Comparison of ENCODE assay signal across 10 mouse cellular contexts in the genomic region with DNA sequence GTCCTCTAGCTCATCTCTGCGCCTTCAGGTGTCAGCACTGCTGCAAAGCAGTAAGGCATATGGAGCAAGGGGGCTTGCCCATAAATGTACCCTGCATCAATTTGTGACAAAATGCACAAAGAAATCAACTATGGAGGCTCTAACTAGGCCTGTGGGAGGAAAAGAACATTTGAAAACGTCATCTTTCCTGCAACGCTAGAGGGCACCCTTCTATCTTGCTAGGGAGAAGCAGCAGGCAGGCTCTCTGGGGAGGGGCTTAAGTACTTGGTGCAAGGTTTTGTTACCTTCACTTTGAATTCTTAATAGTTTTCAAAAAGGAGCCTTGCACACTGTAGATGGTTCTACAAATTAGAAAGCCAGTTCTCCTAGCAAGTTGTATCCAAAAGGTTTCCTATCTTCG. TPM values are rescaled to one million over a fixed set of nuclear protein-coding genes. Genes with fewer than 3 reads are reported as not detected.
DNase-seq lines count a peak whose midpoint lies in the region; ATAC-seq and TF ChIP-seq lines count a peak whose summit lies in the region.
"Had no signal": no experiment of that assay in that cellular context is flagged by ENCODE, and none has a peak within 500 bp of the region (broad histone marks: within the 10 kb centered on the region; RNA-seq: fewer than 3 reads in every experiment).

No protein-coding gene starts in this region.

- no peak for TF ChIP-seq POLR2A in testis, adult 2 months (IDR thresholded peaks at IDR 0.05; ENCODE audit: control insufficient read depth, low read depth, low read length)

- H3K36me3 ChIP-seq in embryonic facial prominence, embryonic 11.5 days (replicated peaks; ENCODE audit: control insufficient read depth, insufficient read depth, low read depth, low read length), result no peaks in the 10 kb centered on the region
- no peaks in the 10 kb centered on the region for H3K36me3 ChIP-seq in kidney, postnatal 0 days (ENCODE audit: insufficient read depth, low read length)
- H3K36me3 ChIP-seq in liver, postnatal 0 days (replicated peaks; ENCODE audit: insufficient read depth, low read length), result no peaks in the 10 kb centered on the region
- no peaks in the 10 kb centered on the region for H3K36me3 ChIP-seq in testis, adult 2 months (ENCODE audit: control insufficient read depth, insufficient read depth, low read length)
- H3K36me3 ChIP-seq: embryonic facial prominence, embryonic 12.5 days; liver, embryonic 13.5 days had no signal

- 18% methylated on average over 4 of the region's 4 CpGs for WGBS in embryonic facial prominence, embryonic 11.5 days
- WGBS in kidney, postnatal 0 days, result 26% methylated on average over 4 of the region's 4 CpGs
- 19% methylated on average over 4 of the region's 4 CpGs for WGBS in liver, postnatal 0 days (ENCODE audit: insufficient replicate concordance)

- no peak for TF ChIP-seq EP300 in liver, postnatal 0 days (IDR thresholded peaks at IDR 0.05; ENCODE audit: low read depth)

- no peaks in the 10 kb centered on the region for H3K9me3 ChIP-seq in embryonic facial prominence, embryonic 11.5 days (replicated peaks; ENCODE audit: control insufficient read depth, low read length)
- H3K9me3 ChIP-seq in kidney, postnatal 0 days (replicated peaks; ENCODE audit: low read length), result no peaks in the 10 kb centered on the region
- H3K9me3 ChIP-seq in liver, postnatal 0 days (ENCODE audit: low read length), result no peaks in the 10 kb centered on the region
- H3K9me3 ChIP-seq: embryonic facial prominence, embryonic 12.5 days; liver, embryonic 13.5 days had no signal

- no peak overlapping the region for H3K27ac ChIP-seq in embryonic facial prominence, embryonic 11.5 days (replicated peaks; ENCODE audit: low read depth, low read length)
- H3K27ac ChIP-seq in kidney, postnatal 0 days, result no peak overlapping the region
- peak overlapping the region; percentile 74; the same call in 1 of the 2 replicates for H3K27ac ChIP-seq in liver, postnatal 0 days (ENCODE audit: low read depth)
- no peak overlapping the region for H3K27ac ChIP-seq in testis, adult 2 months (ENCODE audit: control insufficient read depth, insufficient read depth, low read depth, low read length)
- H3K27ac ChIP-seq: embryonic facial prominence, embryonic 12.5 days; liver, embryonic 13.5 days had no signal

- H3K4me3 ChIP-seq in embryonic facial prominence, embryonic 11.5 days (ENCODE audit: low read depth, low read length), result no peak overlapping the region
- no peak overlapping the region for H3K4me3 ChIP-seq in kidney, postnatal 0 days (replicated peaks; ENCODE audit: low read depth, low read length)
- H3K4me3 ChIP-seq in liver, postnatal 0 days (ENCODE audit: low read depth, low read length), result 0 out of 2 replicates have a peak overlapping the region, but pooled peaks have one; percentile 7
- no peak overlapping the region for H3K4me3 ChIP-seq in testis, adult 2 months (ENCODE audit: control insufficient read depth, low read depth, low read length)
- H3K4me3 ChIP-seq: embryonic facial prominence, embryonic 12.5 days; liver, embryonic 13.5 days had no signal

- no peak overlapping the region for H3K9ac ChIP-seq in embryonic facial prominence, embryonic 11.5 days (replicated peaks; ENCODE audit: low read length)
- no peak overlapping the region for H3K9ac ChIP-seq in kidney, postnatal 0 days (ENCODE audit: low read depth, low read length)
- no peak overlapping the region for H3K9ac ChIP-seq in liver, postnatal 0 days (replicated peaks)
- H3K9ac ChIP-seq: embryonic facial prominence, embryonic 12.5 days; liver, embryonic 13.5 days had no signal

- H3K4me1 ChIP-seq in embryonic facial prominence, embryonic 11.5 days (ENCODE audit: control insufficient read depth, insufficient read depth, low read length), result no peaks in the 10 kb centered on the region; the same call in 1 of the 2 replicates
- H3K4me1 ChIP-seq in kidney, postnatal 0 days (replicated peaks; ENCODE audit: insufficient read depth, low read length), result no peaks in the 10 kb centered on the region
- H3K4me1 ChIP-seq in liver, postnatal 0 days (ENCODE audit: insufficient read depth), result peaks cover 4% of the 10 kb centered on the region; the same call in 1 of the 2 replicates
- H3K4me1 ChIP-seq in testis, adult 2 months (ENCODE audit: control insufficient read depth, insufficient read depth, low read length), result peaks cover 10% of the 10 kb centered on the region
- H3K4me1 ChIP-seq: liver, embryonic 13.5 days had no signal

- H3K27me3 ChIP-seq in embryonic facial prominence, embryonic 11.5 days (ENCODE audit: control insufficient read depth, insufficient read depth, low read length), result peaks cover 5% of the 10 kb centered on the region; the same call in 1 of the 2 replicates
- H3K27me3 ChIP-seq in kidney, postnatal 0 days (ENCODE audit: insufficient read depth, low read length), result 0 out of 2 replicates have a peak, but pooled peaks cover 4% of the 10 kb centered on the region
- peaks cover 24% of the 10 kb centered on the region for H3K27me3 ChIP-seq in liver, postnatal 0 days (ENCODE audit: insufficient read depth, low read length)
- no peaks in the 10 kb centered on the region for H3K27me3 ChIP-seq in testis, adult 2 months (ENCODE audit: control insufficient read depth, insufficient read depth, low read length)

- TF ChIP-seq CTCF in kidney, postnatal 0 days (IDR thresholded peaks at IDR 0.05; ENCODE audit: low read depth), result peak; percentile 83
- peak; percentile 70 for TF ChIP-seq CTCF in liver, postnatal 0 days (IDR thresholded peaks at IDR 0.05; ENCODE audit: low read depth)
- TF ChIP-seq CTCF in testis, adult 2 months (IDR thresholded peaks at IDR 0.05; ENCODE audit: control insufficient read depth, insufficient read depth, insufficient replicate concordance, low read depth, low read length), result peak; percentile 9; the same call in 1 of the 2 replicates

- DNase-seq in left cerebral cortex, adult 18-20 months (ENCODE audit: low spot score in 2 of 2), result peak; percentile 78 to 82
- DNase-seq in left cerebral cortex, adult 11 months (ENCODE audit: low spot score), result no peak
- peak; percentile 65 for DNase-seq in adrenal gland, postnatal 10 days
- DNase-seq in embryonic facial prominence, embryonic 11.5 days (ENCODE audit: low spot score), result peak; percentile 81
- peak; percentile 90 for DNase-seq in kidney, postnatal 0 days (ENCODE audit: low spot score)
- peak; percentile 49 for DNase-seq in liver, postnatal 0 days
- DNase-seq: liver, embryonic 13.5 days had no signal

- no peak for ATAC-seq in embryonic facial prominence, embryonic 11.5 days (replicated peaks; ENCODE audit: insufficient number of reproducible peaks, low FRiP score, low TSS enrichment, low read depth)
- no peak for ATAC-seq in kidney, postnatal 0 days (replicated peaks; ENCODE audit: low FRiP score, low read depth)
- peak; percentile 71 for ATAC-seq in liver, postnatal 0 days
- ATAC-seq in erythroblast, adult 5-6 weeks (replicated peaks; ENCODE audit: low FRiP score, poor library complexity, severe bottlenecking), result no peak

- no peak overlapping the region for H3K4me2 ChIP-seq in embryonic facial prominence, embryonic 11.5 days (ENCODE audit: low read depth, low read length)
- no peak overlapping the region for H3K4me2 ChIP-seq in kidney, postnatal 0 days (ENCODE audit: low read length)
- peak overlapping the region; percentile 50 for H3K4me2 ChIP-seq in liver, postnatal 0 days (ENCODE audit: low read depth, low read length)
- H3K4me2 ChIP-seq: embryonic facial prominence, embryonic 12.5 days; liver, embryonic 13.5 days had no signal

RNA-seq across cellular contexts. Expression of a gene that starts 2.8 kb away (rescaled TPM):
- total RNA-seq in left cerebral cortex, adult 18-20 months (2021), result 100 to 1,000 TPM in 1 of 2 experiments, 10 to 100 TPM in 1; 82.1 to 127 TPM
- total RNA-seq in adrenal gland, postnatal 10 days (2021), result 1 to 10 TPM; 2.0 to 3.7 TPM
- polyA plus RNA-seq in embryonic facial prominence, embryonic 11.5 days (2014; fragmentation: Nextera tagmentation; extraction: Ambion mirVana), result 2.1 TPM in 2 replicates
- polyA plus RNA-seq in kidney, postnatal 0 days (2015; fragmentation: Nextera tagmentation; extraction: Ambion mirVana), result 3.4 and 4.0 TPM in 2 replicates
- polyA plus RNA-seq in liver, postnatal 0 days (2015; fragmentation: Nextera tagmentation; extraction: Ambion mirVana), result 0.31 and 0.44 TPM in 2 replicates
- 2.3 and 2.7 TPM in 2 replicates for polyA plus RNA-seq in testis, adult 2 months (2012; rRNA removed)
- 0.77 TPM in 1 of 2 replicates, not detected in the other for total RNA-seq in erythroblast, adult 5-6 weeks (2015; ENCODE audit: low replicate concordance)
- total RNA-seq in erythroblast, adult 5-6 weeks (2017; ENCODE audit: low replicate concordance), result not detected in 2 replicates

Comparison
In these comparisons a context has a peak if more than half of its experiments do, and no peak if none do; other contexts are left out.
1. CTCF ChIP-seq: peak in every context shown above with its lines; median percentile 83 in kidney, postnatal 0 days; 70 in liver, postnatal 0 days; 9 in testis, adult 2 months.